Comparison of ENCODE assay signal across 15 mouse cellular contexts in genomic region chr2:127240065-127240464, GRCm38 (mm10).
"Had no signal": no experiment of that assay in that cellular context is flagged by ENCODE, and none has a peak within 500 bp of the region (broad histone marks: within the 10 kb centered on the region; RNA-seq: fewer than 3 reads in every experiment).

No protein-coding gene starts in this region.

- H3K4me2 ChIP-seq: hindbrain, embryonic 15.5 days; liver, embryonic 11.5 days; lung, embryonic 14.5 days; midbrain, embryonic 12.5 days; neural tube, embryonic 13.5 days; stomach, embryonic 15.5 days had no signal

- H3K9ac ChIP-seq: hindbrain, embryonic 15.5 days; lung, embryonic 14.5 days; midbrain, embryonic 12.5 days; neural tube, embryonic 13.5 days; stomach, embryonic 15.5 days had no signal

- H3K27me3 ChIP-seq: hindbrain, embryonic 15.5 days; midbrain, embryonic 12.5 days; neural tube, embryonic 13.5 days; stomach, embryonic 15.5 days had no signal

- ATAC-seq: intestine, postnatal 0 days; lung, postnatal 0 days; midbrain, embryonic 16.5 days had no signal

- H3K27ac ChIP-seq: hindbrain, embryonic 15.5 days; left cerebral cortex, adult 2 months; macrophage; midbrain, embryonic 12.5 days; neural tube, embryonic 13.5 days; stomach, embryonic 15.5 days had no signal

- DNase-seq: layer of hippocampus, postnatal 36 days; lung, embryonic 14.5 days; spleen, adult 18-20 months; thymus, postnatal 25 days had no signal

- H3K9me3 ChIP-seq: hindbrain, embryonic 15.5 days; midbrain, embryonic 12.5 days; neural tube, embryonic 13.5 days; stomach, embryonic 15.5 days had no signal

- H3K4me3 ChIP-seq: hindbrain, embryonic 15.5 days; left cerebral cortex, adult 2 months; midbrain, embryonic 12.5 days; myocyte; neural tube, embryonic 13.5 days; stomach, embryonic 15.5 days had no signal

- H3K4me1 ChIP-seq: hindbrain, embryonic 15.5 days; midbrain, embryonic 12.5 days; neural tube, embryonic 13.5 days; stomach, embryonic 15.5 days had no signal
